Mouse (Mus musculus): Measurements from ENCODE around the gene Zfp652.

GRCm38 (mm10) chr11:95773264-95773663 lies 60.8 kb downstream of the Zfp652 start:
- TF ChIP-seq CTCF (IDR thresholded peaks at IDR 0.05; ENCODE audit: low read depth, low read length) (no peak), GATA1 (IDR thresholded peaks at IDR 0.05; ENCODE audit: borderline replicate concordance, low read length) (no peak), TAL1 (conservative IDR thresholded peaks at IDR 0.05; ENCODE audit: low read depth, low read length) (no peak), POLR2AphosphoS5 (IDR thresholded peaks at IDR 0.05; ENCODE audit: insufficient replicate concordance, low read depth, low read length) (no peak), GATA2 (IDR thresholded peaks at IDR 0.05; ENCODE audit: borderline replicate concordance, low read depth, low read length) (no peak)

All from G1E (cell line).